Mouse (Mus musculus) ES-Bruce4 (cell line): ENCODE measurements at regions not wholly inside any gene's neighbourhood (a gene's known extent, or its start where the extent isn't known, plus 50 kb on each side); places are given as distances from the start of the nearest gene placed in this dataset.

Experiments
- H3K27ac ChIP-seq: 2 replicates; pipeline ENCODE4 v1.5.1; 2012; ENCODE audit warnings: low read length, inconsistent platforms; ENCODE audit not compliant: insufficient read depth
- H3K27me3 ChIP-seq: 2 replicates; pipeline ENCODE4 v1.6.1; 2012; ENCODE audit warnings: mild to moderate bottlenecking, low read length, inconsistent platforms; ENCODE audit not compliant: control insufficient read depth, poor library complexity, insufficient read depth, severe bottlenecking
- H3K36me3 ChIP-seq: 2 replicates; pipeline ENCODE4 v1.6.1; 2012; ENCODE audit warnings: inconsistent platforms, mild to moderate bottlenecking, low read length, moderate library complexity; ENCODE audit not compliant: control insufficient read depth, poor library complexity, insufficient read depth, severe bottlenecking
- H3K4me1 ChIP-seq: one replicate; pipeline ENCODE4 v1.8.1; 2011; ENCODE audit warnings: low read length; ENCODE audit not compliant: control insufficient read depth, insufficient read depth
- H3K4me3 ChIP-seq: 2 replicates; pipeline ENCODE4 v1.5.1; 2011; ENCODE audit warnings: low read depth, mild to moderate bottlenecking, low read length
- H3K9ac ChIP-seq: 2 replicates; pipeline ENCODE4 v1.6.1; 2012; ENCODE audit warnings: low read depth, mild to moderate bottlenecking, inconsistent platforms; ENCODE audit not compliant: poor library complexity, severe bottlenecking
- H3K9me3 ChIP-seq: replicated peaks from 2 replicates; pipeline ENCODE4 v1.6.1; 2012; ENCODE audit warnings: mild to moderate bottlenecking, low read length, inconsistent platforms; ENCODE audit not compliant: control insufficient read depth, poor library complexity, insufficient read depth, severe bottlenecking
- CTCF ChIP-seq: IDR thresholded peaks from one replicate; pipeline ENCODE4 v1.8.1; 2011; ENCODE audit warnings: low read depth, low read length
- EP300 ChIP-seq: IDR thresholded peaks from 2 replicates; pipeline ENCODE4 v1.6.1; 2011; ENCODE audit warnings: low read depth, low read length; ENCODE audit not compliant: insufficient read depth
- POLR2A ChIP-seq: IDR thresholded peaks from one replicate; pipeline ENCODE4 v1.8.1; 2011; ENCODE audit warnings: low read length; ENCODE audit not compliant: insufficient read depth

DNA sequence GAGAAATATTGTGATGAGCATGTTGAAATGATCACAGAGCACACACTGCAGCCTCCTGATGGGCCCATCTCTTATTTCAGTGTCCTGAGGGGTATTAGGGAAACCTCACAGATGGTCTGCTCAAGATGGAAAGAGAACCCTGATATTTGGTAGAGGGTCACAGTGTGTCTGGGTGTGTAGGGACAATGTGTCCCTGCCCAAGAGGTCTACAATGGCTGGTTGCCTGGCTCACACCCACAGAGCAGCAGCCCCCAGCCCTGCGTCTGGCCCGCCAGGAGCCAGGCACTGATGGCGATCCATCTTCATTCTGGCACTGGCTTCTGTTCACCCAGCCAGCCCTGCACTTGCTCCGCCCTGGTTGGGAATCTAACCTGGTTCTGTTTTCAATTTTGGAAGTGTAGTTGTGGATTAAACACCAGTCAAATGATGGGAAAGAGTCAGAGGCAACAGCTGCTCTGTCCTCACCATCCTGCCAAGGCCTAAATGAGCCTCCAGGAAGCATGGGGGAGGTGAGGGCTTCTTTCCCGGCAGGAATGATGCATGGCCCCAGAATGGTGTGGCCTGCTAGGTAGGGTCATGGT lies 216.5 kb upstream of the Mki67 start:
- Histone ChIP-seq H3K27ac (no peak overlapping the region), H3K27me3 (no peaks in the 10 kb centered on the region), H3K9ac (no peak overlapping the region), H3K36me3 (no peaks in the 10 kb centered on the region), H3K9me3 (peaks cover 2% of the 10 kb centered on the region; the same call in 1 of the 2 replicates), H3K4me3 (no peak overlapping the region), H3K4me1 (no peaks in the 10 kb centered on the region)
- TF ChIP-seq CTCF (no peak), EP300 (no peak), POLR2A (no peak)

DNA sequence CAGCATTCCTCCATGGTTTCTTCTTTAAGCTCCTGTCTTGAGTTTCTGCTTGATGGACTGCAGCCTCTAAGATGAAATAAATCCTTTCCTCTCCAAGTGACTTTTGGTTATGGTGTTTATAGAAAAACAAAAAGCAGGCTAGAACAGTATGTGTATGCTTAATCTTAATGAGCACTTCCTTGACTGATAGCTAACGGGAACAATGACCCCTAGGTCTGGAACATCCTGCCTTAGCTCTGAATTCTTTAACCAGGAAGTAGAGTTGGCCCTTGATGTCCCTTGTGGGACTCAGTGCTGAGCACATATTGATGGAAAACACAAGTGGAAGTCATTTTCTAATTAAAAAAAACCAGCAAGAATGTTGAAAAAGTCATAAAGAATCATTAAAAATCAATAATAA lies 219.0 kb upstream of the Mki67 start:
- Histone ChIP-seq H3K9ac (no peak overlapping the region), H3K9me3 (peaks cover 2% of the 10 kb centered on the region; the same call in 1 of the 2 replicates), H3K4me1 (no peaks in the 10 kb centered on the region), H3K4me3 (no peak overlapping the region), H3K27ac (no peak overlapping the region), H3K36me3 (no peaks in the 10 kb centered on the region), H3K27me3 (no peaks in the 10 kb centered on the region)
- TF ChIP-seq EP300 = no peak
- no peak for TF ChIP-seq CTCF
- no peak for TF ChIP-seq POLR2A

DNA sequence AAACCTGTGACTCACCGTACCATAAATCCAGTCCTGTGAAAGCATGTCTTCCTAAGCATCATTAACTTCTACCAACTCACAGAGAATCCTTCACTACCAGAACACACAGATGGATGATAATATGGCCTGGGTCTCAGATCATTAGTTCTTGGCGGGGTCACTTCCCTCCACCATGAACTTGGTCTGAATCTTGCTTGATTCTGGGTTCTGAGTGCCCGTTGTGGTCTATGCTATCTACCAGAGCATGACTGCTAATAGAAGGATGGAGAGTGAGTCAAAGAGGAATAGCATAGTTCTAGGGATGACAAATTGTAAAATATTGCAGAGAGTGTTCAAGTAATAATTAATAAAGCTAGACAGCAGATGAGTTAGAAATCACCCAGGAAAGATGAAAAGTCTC lies 221.3 kb upstream of the Mki67 start:
- Histone ChIP-seq H3K4me1 (no peaks in the 10 kb centered on the region), H3K9me3 (peaks cover 2% of the 10 kb centered on the region; the same call in 1 of the 2 replicates), H3K36me3 (no peaks in the 10 kb centered on the region), H3K4me3 (no peak overlapping the region), H3K9ac (no peak overlapping the region), H3K27ac (no peak overlapping the region), H3K27me3 (no peaks in the 10 kb centered on the region)
- TF ChIP-seq EP300 (no peak), POLR2A (no peak)

DNA sequence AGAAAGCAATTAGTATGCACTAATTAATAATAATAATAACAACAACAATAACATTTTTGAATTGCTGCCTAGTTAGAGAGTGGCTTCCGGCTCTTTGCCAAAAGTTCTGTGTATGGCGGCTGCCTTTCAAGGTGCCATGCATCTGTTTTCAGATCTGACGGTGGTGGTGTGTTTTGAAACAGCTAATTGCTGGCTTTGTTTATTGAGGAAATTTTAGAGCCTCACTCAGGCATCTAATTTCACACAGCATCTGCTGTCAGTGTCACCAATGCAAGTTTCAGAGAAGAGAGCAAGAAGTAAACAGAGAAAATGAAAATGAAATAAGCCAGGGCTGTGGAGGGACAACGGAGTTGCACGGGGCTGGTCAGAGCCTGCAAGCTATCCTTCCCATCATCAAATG lies 223.2 kb upstream of the Mki67 start:
- no peak for TF ChIP-seq POLR2A
- TF ChIP-seq CTCF = no peak
- TF ChIP-seq EP300 = no peak
- H3K36me3 ChIP-seq = no peaks in the 10 kb centered on the region
- no peaks in the 10 kb centered on the region for H3K27me3 ChIP-seq
- H3K27ac ChIP-seq = no peak overlapping the region
- peaks cover 2% of the 10 kb centered on the region; the same call in 1 of the 2 replicates for H3K9me3 ChIP-seq
- H3K4me3 ChIP-seq = no peak overlapping the region
- no peaks in the 10 kb centered on the region for H3K4me1 ChIP-seq
- H3K9ac ChIP-seq = no peak overlapping the region

DNA sequence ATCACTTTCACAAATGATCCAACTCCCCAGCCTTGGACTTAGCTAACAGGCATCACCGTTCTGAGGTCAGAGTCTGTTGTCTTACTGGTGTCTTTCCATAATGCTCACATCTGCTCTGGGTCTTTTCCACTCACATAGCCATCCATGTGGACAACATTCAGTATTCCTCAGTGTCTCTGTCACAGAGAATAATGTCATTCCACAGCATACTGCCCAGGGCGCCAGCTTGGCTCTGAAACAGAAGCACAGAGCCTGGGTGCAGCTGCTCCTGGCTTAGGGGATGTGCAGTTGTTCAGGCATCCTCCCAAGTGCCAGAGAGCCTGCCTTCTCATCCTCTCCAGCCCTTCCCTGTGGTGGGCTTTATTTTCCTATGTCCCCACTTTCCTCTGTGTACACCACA lies 226.7 kb upstream of the Mki67 start:
- H3K9me3 ChIP-seq = no peaks in the 10 kb centered on the region
- H3K4me1 ChIP-seq = no peaks in the 10 kb centered on the region
- H3K27me3 ChIP-seq = no peaks in the 10 kb centered on the region
- H3K9ac ChIP-seq = no peak overlapping the region
- no peak overlapping the region for H3K27ac ChIP-seq
- H3K4me3 ChIP-seq = no peak overlapping the region
- no peaks in the 10 kb centered on the region for H3K36me3 ChIP-seq
- TF ChIP-seq CTCF = no peak
- TF ChIP-seq POLR2A = no peak
- TF ChIP-seq EP300 = no peak

DNA sequence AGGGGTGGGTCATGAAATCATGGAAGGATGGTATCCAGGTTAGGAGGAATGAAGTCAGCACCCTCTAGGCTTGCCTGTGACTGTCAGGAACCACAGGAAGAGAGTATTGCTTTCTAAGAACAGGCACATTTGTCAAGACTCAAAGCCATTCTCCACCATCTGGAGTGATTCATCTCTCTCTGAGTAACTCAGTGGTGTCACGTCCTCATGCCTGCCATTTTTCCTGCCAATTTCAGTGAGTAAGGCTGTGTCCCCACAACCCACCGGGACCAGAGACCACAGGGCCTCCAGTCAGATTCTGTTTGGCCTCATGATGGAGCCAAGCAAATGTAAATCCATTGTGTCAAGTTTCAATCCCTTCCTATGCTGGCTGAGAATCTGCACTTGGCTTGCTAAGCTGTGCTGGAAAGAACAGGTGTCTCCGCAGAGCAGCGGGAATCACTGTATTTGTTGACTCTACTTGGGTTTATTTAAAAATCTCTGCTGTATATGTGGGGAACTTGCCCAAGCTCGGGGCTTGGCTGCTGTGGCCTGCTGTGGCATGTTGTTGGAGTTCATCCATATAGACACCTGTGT lies 230.0 kb upstream of the Mki67 start:
- H3K4me1 ChIP-seq = no peaks in the 10 kb centered on the region
- no peak for TF ChIP-seq POLR2A
- no peak for TF ChIP-seq CTCF
- no peak for TF ChIP-seq EP300

More for the DNA sequence above, 230.0 kb upstream of the Mki67 start:
- no peaks in the 10 kb centered on the region for H3K9me3 ChIP-seq
- H3K27me3 ChIP-seq = no peaks in the 10 kb centered on the region; the same call in 1 of the 2 replicates
- no peak overlapping the region for H3K27ac ChIP-seq
- H3K4me3 ChIP-seq = no peak overlapping the region
- no peak overlapping the region for H3K9ac ChIP-seq
- H3K36me3 ChIP-seq = no peaks in the 10 kb centered on the region
